Mouse (Mus musculus) neural tube, postnatal 0 days (tissue): Measurements from ENCODE around the gene Scand1. TPM values are rescaled to one million over a fixed set of nuclear protein-coding genes. Genes with fewer than 3 reads are reported as not detected.

Experiments
- microRNA-seq: library from miRNA; unstranded; fragments of <30 nt; microRNA quantifications from one replicate; pipeline ENCODE4, GENCODE M21; 2016
- polyA plus RNA-seq: library from polyadenylated mRNA; unstranded; fragments of >200 nt; fragmentation: Nextera tagmentation; extraction: Ambion mirVana; gene quantifications from 2 replicates; pipeline ENCODE4 v1.2.1, GENCODE M21; 2015

The Scand1 gene
- 137 and 170 TPM in 2 replicates for polyA plus RNA-seq

GRCm38 (mm10) chr2:156312297-156312897 is at the start of gene Scand1, which contains the start of gene Cnbd2:
Gene Scand1 (minus strand): TSS chr2:156312704.
Gene Cnbd2 (plus strand): TSS chr2:156312299.

Small RNAs within 50 kb of the gene (microRNA-seq; reads per million reads assigned to microRNA genes)
- not detected for gene Gm22759

Other genes with a start within 250 kb of the Scand1 start
- 4.9 and 7.8 TPM in 2 replicates for gene Spag4, start 247.5 kb downstream of the Scand1 start, polyA plus RNA-seq
- 21.9 and 24.4 TPM in 2 replicates for gene Cpne1, start 200.7 kb downstream of the Scand1 start, polyA plus RNA-seq
- 9.7 and 11.1 TPM in 2 replicates for gene Rbm12, start 200.7 kb downstream of the Scand1 start, polyA plus RNA-seq
- 5.3 and 6.2 TPM in 2 replicates for gene Gm28036, start 185.6 kb downstream of the Scand1 start, polyA plus RNA-seq
- 593 and 620 TPM in 2 replicates for gene Romo1, start 168.7 kb downstream of the Scand1 start, polyA plus RNA-seq
- 35.1 and 37.5 TPM in 2 replicates for gene Nfs1, start 168.5 kb downstream of the Scand1 start, polyA plus RNA-seq
- gene Rbm39, start 132.5 kb downstream of the Scand1 start, polyA plus RNA-seq = 372 and 409 TPM in 2 replicates
- gene Phf20, start 116.2 kb downstream of the Scand1 start, polyA plus RNA-seq = 97.5 and 98.3 TPM in 2 replicates
- 10.0 and 10.3 TPM in 2 replicates for gene Cnbd2, start 405 bp downstream of the Scand1 start, polyA plus RNA-seq
- gene Epb41l1, start 108.2 kb upstream of the Scand1 start, polyA plus RNA-seq = 13.7 and 18.7 TPM in 2 replicates
- 35.0 and 37.3 TPM in 2 replicates for gene Aar2, start 234.9 kb upstream of the Scand1 start, polyA plus RNA-seq